Mouse (Mus musculus) spleen, postnatal 36 days (tissue): Measurements from ENCODE around the gene Zfp408.
"Not testable (repeated sequence)": the region's sequence is repeated elsewhere in the genome, so short reads cannot be mapped to it uniquely, and the experiment has no call there.

Source experiments
- DNase-seq, 2 experiments: peaks; one replicate each; pipeline ENCODE4 v3.0.0; 2022; ENCODE audit warnings: low spot score in 2 of 2, mixed read lengths in 1 of 2

Gene Zfp408

GRCm38 (mm10) chr2:91651458-91652258 is 2.1 kb upstream of the Zfp408 start:
- no peak for DNase-seq

GRCm38 (mm10) chr2:91650360-91650995 is 887 bp upstream of the Zfp408 start:
- DNase-seq: no peak

- DNase-seq: no peak
Observed at GRCm38 (mm10) chr2:91649152-91649551, 439 bp downstream of the Zfp408 start.

GRCm38 (mm10) chr2:91646733-91647132 is 2.9 kb downstream of the Zfp408 start:
- peak; percentile 38 to 56 for DNase-seq

GRCm38 (mm10) chr2:91645811-91646210 is 3.8 kb downstream of the Zfp408 start:
- DNase-seq: no peak

GRCm38 (mm10) chr2:91645354-91645753 is 4.2 kb downstream of the Zfp408 start:
- no peak for DNase-seq

GRCm38 (mm10) chr2:91644021-91644420 is 5.6 kb downstream of the Zfp408 start:
- DNase-seq: no peak

GRCm38 (mm10) chr2:91642825-91643415 is 6.7 kb downstream of the Zfp408 start:
- DNase-seq: no peak

GRCm38 (mm10) chr2:91638931-91639330 is 10.7 kb downstream of the Zfp408 start:
- DNase-seq: no peak

GRCm38 (mm10) chr2:91636727-91637338 is 12.8 kb downstream of the Zfp408 start:
- DNase-seq: no peak

GRCm38 (mm10) chr2:91636229-91636628 is 13.4 kb downstream of the Zfp408 start, which contains the start of gene F2:
Gene F2, minus strand, starts transcription at chr2:91636414.
- no peak for DNase-seq

- no peak for DNase-seq
Observed at GRCm38 (mm10) chr2:91635486-91635885, 14.1 kb downstream of the Zfp408 start.

GRCm38 (mm10) chr2:91634841-91635240 is 14.8 kb downstream of the Zfp408 start:
- no peak for DNase-seq

GRCm38 (mm10) chr2:91633334-91633977 is 16.1 kb downstream of the Zfp408 start:
- no peak for DNase-seq

GRCm38 (mm10) chr2:91632316-91632715 is 17.3 kb downstream of the Zfp408 start:
- no peak for DNase-seq

- no peak for DNase-seq
Observed at GRCm38 (mm10) chr2:91631826-91632225, 17.8 kb downstream of the Zfp408 start.

- DNase-seq: no peak
Observed at GRCm38 (mm10) chr2:91630384-91630783, 19.2 kb downstream of the Zfp408 start.

GRCm38 (mm10) chr2:91629682-91630081 is 19.9 kb downstream of the Zfp408 start:
- DNase-seq: no peak

- DNase-seq: no peak
Observed at GRCm38 (mm10) chr2:91628171-91628570, 21.4 kb downstream of the Zfp408 start.

- DNase-seq: no peak
Observed at GRCm38 (mm10) chr2:91627486-91627885, 22.1 kb downstream of the Zfp408 start.

GRCm38 (mm10) chr2:91623366-91623765 is 26.2 kb downstream of the Zfp408 start:
- not testable (repeated sequence) for DNase-seq

- no peak for DNase-seq
Observed at GRCm38 (mm10) chr2:91622356-91622755, 27.2 kb downstream of the Zfp408 start.
